Mouse (Mus musculus) cortical plate, adult 2 months (tissue): ENCODE measurements around the gene Rnf182.

Experiments used
- CTCF ChIP-seq: fragments of 200-500 bp; IDR thresholded peaks from 2 replicates; pipeline ENCODE4 v1.5.1; 2011; ENCODE audit warnings: mild to moderate bottlenecking, control low read depth, low read length; ENCODE audit not compliant: insufficient read depth; ENCODE audit errors: extremely low read depth
- POLR2A ChIP-seq: fragments of 200-500 bp; IDR thresholded peaks from 2 replicates; pipeline ENCODE4 v1.6.1; 2011; ENCODE audit warnings: mild to moderate bottlenecking, low read length, control low read depth; ENCODE audit not compliant: insufficient read depth; ENCODE audit errors: extremely low read depth

- no peak for TF ChIP-seq CTCF
- TF ChIP-seq POLR2A: no peak
These were observed 6.7 kb upstream of the Rnf182 start for GRCm38 (mm10) chr13:43608854-43609253.
